ENCODE assay signal across 22 mouse cellular contexts in genomic region chr14:118452572-118452971, GRCm38 (mm10).
DNase-seq lines count a peak whose midpoint lies in the region; ATAC-seq and TF ChIP-seq lines count a peak whose summit lies in the region.
"Had no signal": no experiment of that assay in that cellular context is flagged by ENCODE, and none has a peak within 500 bp of the region (broad histone marks: within the 10 kb centered on the region; RNA-seq: fewer than 3 reads in every experiment).

No protein-coding gene starts in this region.

- no peak overlapping the region for H3K4me2 ChIP-seq in hindbrain, postnatal 0 days (ENCODE audit: low read depth, low read length)
- no peak overlapping the region for H3K4me2 ChIP-seq in hindbrain, embryonic 14.5 days (replicated peaks)
- H3K4me2 ChIP-seq: forebrain, embryonic 13.5 days; heart, embryonic 11.5 days; hindbrain, embryonic 13.5 days had no signal

- no peak overlapping the region for H3K27ac ChIP-seq in hindbrain, postnatal 0 days
- no peak overlapping the region for H3K27ac ChIP-seq in hindbrain, embryonic 14.5 days
- H3K27ac ChIP-seq: forebrain, embryonic 10.5 days; forebrain, embryonic 13.5 days; hindbrain, embryonic 10.5 days; hindbrain, embryonic 13.5 days had no signal

- H3K4me1 ChIP-seq in hindbrain, postnatal 0 days (ENCODE audit: insufficient read depth, low read length), result no peaks in the 10 kb centered on the region
- H3K4me1 ChIP-seq in hindbrain, embryonic 14.5 days (replicated peaks; ENCODE audit: control insufficient read depth, insufficient read depth, low read length), result no peaks in the 10 kb centered on the region
- H3K4me1 ChIP-seq: forebrain, embryonic 10.5 days; hindbrain, embryonic 10.5 days; hindbrain, embryonic 13.5 days had no signal

- TF ChIP-seq POLR2A in brain, embryonic 14.5 days (IDR thresholded peaks at IDR 0.05; ENCODE audit: borderline replicate concordance, extremely low read depth, insufficient read depth, insufficient read length, poor library complexity, severe bottlenecking), result no peak

- no peak overlapping the region for H3K4me3 ChIP-seq in hindbrain, postnatal 0 days (ENCODE audit: low read length)
- H3K4me3 ChIP-seq in hindbrain, embryonic 14.5 days (replicated peaks; ENCODE audit: low read length), result no peak overlapping the region
- H3K4me3 ChIP-seq: forebrain, embryonic 10.5 days; forebrain, embryonic 13.5 days; hindbrain, embryonic 10.5 days; hindbrain, embryonic 13.5 days had no signal

- H3K27me3 ChIP-seq in hindbrain, postnatal 0 days (ENCODE audit: insufficient read depth, low read length), result no peaks in the 10 kb centered on the region
- no peaks in the 10 kb centered on the region for H3K27me3 ChIP-seq in hindbrain, embryonic 14.5 days (ENCODE audit: control insufficient read depth, insufficient read depth, low read length)
- H3K27me3 ChIP-seq: forebrain, embryonic 13.5 days had no signal

- H3K9ac ChIP-seq in hindbrain, postnatal 0 days (replicated peaks; ENCODE audit: low read length), result no peak overlapping the region
- H3K9ac ChIP-seq in hindbrain, embryonic 14.5 days, result no peak overlapping the region
- H3K9ac ChIP-seq: forebrain, embryonic 13.5 days; hindbrain, embryonic 13.5 days had no signal

- no peak for ATAC-seq in hindbrain, postnatal 0 days
- no peak for ATAC-seq in hindbrain, embryonic 14.5 days (ENCODE audit: low FRiP score)
- ATAC-seq in granulocyte monocyte progenitor cell, adult 5-6 weeks (replicated peaks; ENCODE audit: poor library complexity, severe bottlenecking), result peak; percentile 74
- ATAC-seq: CD4-positive, CD25-positive, alpha-beta regulatory T cell, adult 4 months; forebrain, embryonic 13.5 days; forebrain, embryonic 16.5 days; intestine, postnatal 0 days had no signal

- peak; percentile 18 for DNase-seq in hindbrain, postnatal 0 days (ENCODE audit: low spot score)
- DNase-seq in hindbrain, embryonic 14.5 days (ENCODE audit: low spot score), result no peak
- peak; percentile 30 for DNase-seq in brain, embryonic 14.5 days (ENCODE audit: low read depth)
- DNase-seq in right cerebral cortex, postnatal 10 days (ENCODE audit: low spot score in 2 of 2), result no peak
- no peak for DNase-seq in kidney, adult 9 months
- DNase-seq: adrenal gland, postnatal 10 days; adrenal gland, postnatal 36 days; cerebellum, adult 11-12 months; cerebellum, adult 8-10 months; cerebellum, postnatal 25 days; gastrocnemius, postnatal 10 days; gastrocnemius, postnatal 36 days; heart, adult 11 months had no signal

- WGBS in hindbrain, postnatal 0 days, result 56% methylated on average over 4 of the region's 4 CpGs
- 51% methylated on average over 4 of the region's 4 CpGs for WGBS in hindbrain, embryonic 14.5 days

- no peaks in the 10 kb centered on the region for H3K36me3 ChIP-seq in hindbrain, postnatal 0 days (ENCODE audit: insufficient read depth, low read length)
- no peaks in the 10 kb centered on the region for H3K36me3 ChIP-seq in hindbrain, embryonic 14.5 days (replicated peaks; ENCODE audit: control insufficient read depth, insufficient read depth)
- H3K36me3 ChIP-seq: forebrain, embryonic 10.5 days; hindbrain, embryonic 10.5 days; hindbrain, embryonic 13.5 days had no signal

- no peaks in the 10 kb centered on the region for H3K9me3 ChIP-seq in hindbrain, postnatal 0 days (ENCODE audit: low read length)
- H3K9me3 ChIP-seq in hindbrain, embryonic 14.5 days (ENCODE audit: control insufficient read depth, low read length), result no peaks in the 10 kb centered on the region
- H3K9me3 ChIP-seq: forebrain, embryonic 10.5 days; forebrain, embryonic 13.5 days; hindbrain, embryonic 10.5 days; hindbrain, embryonic 13.5 days had no signal

- TF ChIP-seq CTCF in hindbrain, postnatal 0 days (IDR thresholded peaks at IDR 0.05; ENCODE audit: low read depth), result no peak
- no peak for TF ChIP-seq CTCF in brain, embryonic 14.5 days (IDR thresholded peaks at IDR 0.05; ENCODE audit: borderline replicate concordance, extremely low read depth, insufficient read depth, insufficient read length)

Comparison
In these comparisons a context has a peak if more than half of its experiments do, and no peak if none do; other contexts are left out.
1. DNase-seq: peak in hindbrain, postnatal 0 days (single experiment) and brain, embryonic 14.5 days (single experiment); none in hindbrain, embryonic 14.5 days (single experiment), right cerebral cortex, postnatal 10 days (0 of 2) and kidney, adult 9 months (single experiment).